Mouse (Mus musculus): ENCODE results near the gene Scaf4. TPM values are rescaled to one million over a fixed set of nuclear protein-coding genes. Genes with fewer than 3 reads are reported as not detected.

Gene Scaf4
- polyA plus RNA-seq, 1 experiment from 2014 or later = 34.1 TPM

DNA sequence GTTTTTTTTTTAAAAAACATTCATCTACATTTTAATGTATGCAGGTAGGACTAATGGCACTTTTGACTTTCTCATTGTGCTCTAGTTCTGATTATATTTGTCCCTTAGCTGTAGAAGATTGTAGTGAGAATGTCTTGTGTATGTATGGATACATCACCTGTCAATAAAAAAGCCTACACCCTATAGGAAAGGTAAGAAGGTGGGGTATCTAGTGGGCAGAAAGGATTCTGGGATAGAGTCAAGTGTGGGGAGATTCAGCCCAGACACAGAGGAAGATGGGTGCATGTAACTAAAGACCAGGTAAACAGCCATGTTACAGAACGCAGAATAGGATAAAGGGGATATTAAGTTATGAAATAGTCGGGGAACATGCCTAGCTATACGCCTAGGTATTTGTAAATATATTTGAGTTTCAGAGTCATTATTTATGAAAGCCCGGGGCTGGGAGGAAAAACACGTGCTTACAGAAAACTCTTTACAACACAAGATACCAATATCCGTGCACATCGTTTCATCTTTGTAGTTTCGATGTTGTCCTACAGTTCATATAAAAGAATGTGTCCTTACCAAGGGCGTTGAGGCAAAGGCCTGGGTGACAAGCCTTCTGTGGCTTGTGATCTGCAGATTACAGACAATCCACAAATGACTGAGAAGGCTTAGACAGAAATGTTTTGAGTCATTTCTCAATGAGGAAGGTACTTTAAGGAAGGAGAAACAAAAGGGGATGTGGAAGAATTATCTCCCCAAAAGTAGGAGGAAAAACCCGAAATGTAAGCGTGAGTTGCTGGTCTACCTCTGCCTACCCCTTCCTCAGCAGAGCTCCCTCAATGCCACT is 69.4 kb downstream of the Scaf4 start:
- Histone ChIP-seq H3K27me3 (no peaks in the 10 kb centered on the region), H3K4me1 (replicated peaks) (0 out of 2 replicates have a peak, but pooled peaks cover under 1% of the 10 kb centered on the region), H3K27ac (no peak overlapping the region), H3K36me3 (no peaks in the 10 kb centered on the region), H3K4me2 (no peak overlapping the region), H3K9me3 (no peaks in the 10 kb centered on the region), H3K9ac (replicated peaks) (no peak overlapping the region), H3K4me3 (replicated peaks) (no peak overlapping the region)
- ATAC-seq (ENCODE audit: insufficient number of reproducible peaks, insufficient read depth, low FRiP score, low TSS enrichment, low read depth) = no peak
- 91% methylated on average over 11 of the region's 11 CpGs for WGBS

GRCm38 (mm10) chr16:90213477-90214339 is 70.6 kb downstream of the Scaf4 start:
- WGBS = 77% methylated on average over 12 of the region's 12 CpGs
- Histone ChIP-seq H3K36me3 (no peaks in the 10 kb centered on the region), H3K4me2 (no peak overlapping the region), H3K9ac (replicated peaks) (no peak overlapping the region), H3K4me3 (replicated peaks) (no peak overlapping the region), H3K27ac (no peak overlapping the region), H3K4me1 (replicated peaks) (no peaks in the 10 kb centered on the region), H3K27me3 (no peaks in the 10 kb centered on the region), H3K9me3 (no peaks in the 10 kb centered on the region)
- no peak for ATAC-seq (ENCODE audit: insufficient number of reproducible peaks, insufficient read depth, low FRiP score, low TSS enrichment, low read depth)

DNA sequence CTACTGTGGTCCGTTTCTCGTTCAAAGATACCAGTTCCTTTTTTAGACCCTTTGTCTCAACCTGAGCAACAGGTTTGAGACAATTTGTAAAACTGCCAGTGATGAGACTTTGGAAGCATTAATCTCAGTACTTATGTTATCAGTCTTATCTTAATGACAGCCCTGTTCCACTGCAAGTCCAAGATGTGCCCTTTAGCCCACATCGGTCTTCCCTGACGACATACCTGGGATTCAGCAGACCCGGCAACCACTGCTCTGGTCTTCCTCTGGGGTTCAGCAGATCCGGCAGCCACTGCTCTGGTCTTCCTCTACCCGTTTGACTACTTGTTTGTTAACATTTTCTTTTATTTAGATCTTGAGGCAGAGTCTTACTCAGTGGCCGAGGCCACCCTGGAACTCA is 72.5 kb downstream of the Scaf4 start:
- no peak for ATAC-seq (ENCODE audit: insufficient number of reproducible peaks, insufficient read depth, low FRiP score, low TSS enrichment, low read depth)
- Histone ChIP-seq H3K27me3 (no peaks in the 10 kb centered on the region), H3K36me3 (no peaks in the 10 kb centered on the region), H3K4me3 (replicated peaks) (no peak overlapping the region), H3K9ac (replicated peaks) (no peak overlapping the region), H3K4me2 (no peak overlapping the region), H3K9me3 (no peaks in the 10 kb centered on the region), H3K4me1 (replicated peaks) (no peaks in the 10 kb centered on the region), H3K27ac (no peak overlapping the region)
- WGBS = 75% methylated on average over 8 of the region's 8 CpGs

- Histone ChIP-seq H3K36me3 (no peaks in the 10 kb centered on the region), H3K9ac (replicated peaks) (no peak overlapping the region), H3K4me1 (replicated peaks) (no peaks in the 10 kb centered on the region), H3K4me3 (replicated peaks) (no peak overlapping the region), H3K27ac (no peak overlapping the region), H3K4me2 (no peak overlapping the region), H3K27me3 (no peaks in the 10 kb centered on the region), H3K9me3 (no peaks in the 10 kb centered on the region)
- WGBS = 79% methylated on average over 10 of the region's 10 CpGs
- no peak for ATAC-seq (ENCODE audit: insufficient number of reproducible peaks, insufficient read depth, low FRiP score, low TSS enrichment, low read depth)
These were observed 73.6 kb downstream of the Scaf4 start for GRCm38 (mm10) chr16:90210717-90211116.

DNA sequence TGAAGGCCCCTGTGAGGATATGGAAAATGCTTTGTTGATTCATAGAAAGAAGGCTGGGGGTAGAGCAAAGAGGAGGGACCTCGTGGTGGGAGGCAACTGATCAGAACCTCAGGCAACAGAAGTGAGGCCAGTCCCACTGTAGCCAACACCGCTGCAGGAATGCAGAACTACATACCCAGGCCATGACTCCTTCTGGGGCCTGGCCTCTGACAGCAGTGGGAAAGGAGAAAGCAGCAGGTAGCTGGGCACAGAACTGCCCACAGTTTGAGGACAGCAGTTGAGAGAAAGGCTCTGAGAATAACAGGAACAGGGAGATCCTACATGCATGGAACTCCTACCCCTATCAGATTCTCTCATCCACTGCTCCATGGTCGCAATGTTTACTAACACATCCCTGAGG is 75.3 kb downstream of the Scaf4 start:
- Histone ChIP-seq H3K9ac (replicated peaks) (no peak overlapping the region), H3K36me3 (no peaks in the 10 kb centered on the region), H3K27me3 (no peaks in the 10 kb centered on the region), H3K27ac (no peak overlapping the region), H3K4me3 (replicated peaks) (no peak overlapping the region), H3K9me3 (no peaks in the 10 kb centered on the region), H3K4me1 (replicated peaks) (no peaks in the 10 kb centered on the region), H3K4me2 (no peak overlapping the region)
- ATAC-seq (ENCODE audit: insufficient number of reproducible peaks, insufficient read depth, low FRiP score, low TSS enrichment, low read depth) = no peak; the same call in 1 of the 2 replicates
- WGBS = 82% methylated on average over 3 of the region's 3 CpGs

DNA sequence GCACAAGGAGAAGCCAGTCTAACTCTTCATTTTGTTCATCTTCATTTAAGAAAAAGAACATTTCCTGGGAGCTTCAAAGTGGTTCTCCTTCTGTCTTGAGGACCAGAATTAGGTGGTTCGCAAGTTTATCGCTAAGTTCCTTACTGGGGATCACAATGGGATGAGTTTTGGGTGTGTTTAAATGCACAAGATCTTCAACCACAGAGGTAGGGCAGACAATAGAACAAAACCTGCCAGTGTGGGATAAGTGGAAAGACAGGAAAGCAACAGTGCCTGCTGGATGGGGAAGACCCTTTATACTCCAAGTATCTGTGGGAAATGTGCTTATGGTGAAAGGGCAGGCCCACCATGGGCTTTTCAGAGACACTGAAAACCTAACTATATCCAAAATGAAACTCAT is 79.4 kb downstream of the Scaf4 start:
- 93% methylated on average over 2 of the region's 2 CpGs for WGBS
- H3K27ac ChIP-seq = no peak overlapping the region
- H3K4me2 ChIP-seq = no peak overlapping the region
- no peaks in the 10 kb centered on the region for H3K36me3 ChIP-seq
- H3K4me1 ChIP-seq (replicated peaks) = no peaks in the 10 kb centered on the region; the same call in 1 of the 2 replicates
- no peak overlapping the region for H3K4me3 ChIP-seq (replicated peaks)
- no peak overlapping the region for H3K9ac ChIP-seq (replicated peaks)
- no peaks in the 10 kb centered on the region for H3K27me3 ChIP-seq
- H3K9me3 ChIP-seq = no peaks in the 10 kb centered on the region
- no peak for ATAC-seq (ENCODE audit: insufficient number of reproducible peaks, insufficient read depth, low FRiP score, low TSS enrichment, low read depth)

- WGBS = 74% methylated on average over 6 of the region's 6 CpGs
- Histone ChIP-seq H3K27me3 (no peaks in the 10 kb centered on the region), H3K9ac (replicated peaks) (no peak overlapping the region), H3K9me3 (no peaks in the 10 kb centered on the region), H3K4me3 (replicated peaks) (no peak overlapping the region), H3K4me2 (no peak overlapping the region), H3K36me3 (no peaks in the 10 kb centered on the region), H3K4me1 (replicated peaks) (no peaks in the 10 kb centered on the region; the same call in 1 of the 2 replicates), H3K27ac (no peak overlapping the region)
- no peak for ATAC-seq (ENCODE audit: insufficient number of reproducible peaks, insufficient read depth, low FRiP score, low TSS enrichment, low read depth)
These were observed 80.9 kb downstream of the Scaf4 start for GRCm38 (mm10) chr16:90203226-90203962.

GRCm38 (mm10) chr16:90202140-90202539 is 82.2 kb downstream of the Scaf4 start:
- no peaks in the 10 kb centered on the region for H3K9me3 ChIP-seq
- no peaks in the 10 kb centered on the region for H3K27me3 ChIP-seq
- no peak overlapping the region for H3K4me2 ChIP-seq
- no peak overlapping the region for H3K27ac ChIP-seq
- WGBS = 68% methylated on average over 19 of the region's 19 CpGs
- H3K9ac ChIP-seq (replicated peaks) = no peak overlapping the region
- peaks cover 2% of the 10 kb centered on the region for H3K4me1 ChIP-seq (replicated peaks)
- no peaks in the 10 kb centered on the region for H3K36me3 ChIP-seq
- H3K4me3 ChIP-seq (replicated peaks) = no peak overlapping the region
- ATAC-seq (ENCODE audit: insufficient number of reproducible peaks, insufficient read depth, low FRiP score, low TSS enrichment, low read depth) = no peak

DNA sequence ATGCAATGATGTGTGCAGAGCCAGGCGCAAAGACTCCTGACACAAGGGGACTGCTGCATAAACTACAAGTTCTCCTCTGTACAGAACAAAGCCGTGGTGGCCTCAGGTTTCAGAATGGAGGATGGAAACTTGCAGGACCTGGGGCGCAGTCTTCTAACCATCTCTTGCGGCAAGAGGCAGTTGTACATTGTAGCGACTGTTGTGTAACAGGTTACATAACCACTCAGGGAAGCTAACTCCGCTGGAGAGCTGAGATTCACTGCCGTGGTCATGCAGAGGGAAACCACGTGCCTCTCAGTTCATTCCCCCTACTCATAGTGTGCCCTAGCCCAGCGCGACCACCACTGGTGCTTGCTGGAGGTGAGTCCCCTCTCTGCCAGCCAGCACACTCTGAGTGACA is 85.1 kb downstream of the Scaf4 start:
- WGBS = 88% methylated on average over 10 of the region's 10 CpGs
- Histone ChIP-seq H3K36me3 (no peaks in the 10 kb centered on the region), H3K4me2 (no peak overlapping the region), H3K27ac (no peak overlapping the region), H3K9ac (replicated peaks) (no peak overlapping the region), H3K9me3 (no peaks in the 10 kb centered on the region), H3K27me3 (no peaks in the 10 kb centered on the region), H3K4me1 (replicated peaks) (peaks cover 5% of the 10 kb centered on the region), H3K4me3 (replicated peaks) (no peak overlapping the region)
- ATAC-seq (ENCODE audit: insufficient number of reproducible peaks, insufficient read depth, low FRiP score, low TSS enrichment, low read depth) = no peak

- H3K4me1 ChIP-seq (replicated peaks) = peaks cover 5% of the 10 kb centered on the region
- WGBS = 92% methylated on average over 6 of the region's 6 CpGs
- H3K4me2 ChIP-seq = no peak overlapping the region
- no peak overlapping the region for H3K4me3 ChIP-seq (replicated peaks)
- ATAC-seq (ENCODE audit: insufficient number of reproducible peaks, insufficient read depth, low FRiP score, low TSS enrichment, low read depth) = no peak
- H3K36me3 ChIP-seq = no peaks in the 10 kb centered on the region
- H3K27ac ChIP-seq = no peak overlapping the region
- H3K9me3 ChIP-seq = no peaks in the 10 kb centered on the region
- H3K27me3 ChIP-seq = no peaks in the 10 kb centered on the region
- no peak overlapping the region for H3K9ac ChIP-seq (replicated peaks)
These were observed 85.7 kb downstream of the Scaf4 start for GRCm38 (mm10) chr16:90198626-90199025.

Measured in limb, embryonic 12.5 days (tissue).